Mouse (Mus musculus) ES-Bruce4 (cell line): ENCODE measurements around the gene App.

Experiments used
- CTCF ChIP-seq: IDR thresholded peaks from one replicate; pipeline ENCODE4 v1.8.1; 2011; ENCODE audit warnings: low read depth, low read length
- POLR2A ChIP-seq: IDR thresholded peaks from one replicate; pipeline ENCODE4 v1.8.1; 2011; ENCODE audit warnings: low read length; ENCODE audit not compliant: insufficient read depth

- TF ChIP-seq POLR2A (no peak), CTCF (no peak)
Observed at GRCm38 (mm10) chr16:85168821-85169220, 4.7 kb downstream of the App start.
